Mouse (Mus musculus) liver, embryonic 14.5 days (tissue): ENCODE measurements around the gene Nckap5l.

Experiments used
- CTCF ChIP-seq: IDR thresholded peaks from 2 replicates; pipeline ENCODE4 v1.5.1; 2016; ENCODE audit warnings: antibody characterized with exemption, low read depth, control low read depth
- EP300 ChIP-seq: IDR thresholded peaks from 2 replicates; pipeline ENCODE4 v1.6.1; 2016; ENCODE audit warnings: antibody characterized with exemption, low read depth

DNA sequence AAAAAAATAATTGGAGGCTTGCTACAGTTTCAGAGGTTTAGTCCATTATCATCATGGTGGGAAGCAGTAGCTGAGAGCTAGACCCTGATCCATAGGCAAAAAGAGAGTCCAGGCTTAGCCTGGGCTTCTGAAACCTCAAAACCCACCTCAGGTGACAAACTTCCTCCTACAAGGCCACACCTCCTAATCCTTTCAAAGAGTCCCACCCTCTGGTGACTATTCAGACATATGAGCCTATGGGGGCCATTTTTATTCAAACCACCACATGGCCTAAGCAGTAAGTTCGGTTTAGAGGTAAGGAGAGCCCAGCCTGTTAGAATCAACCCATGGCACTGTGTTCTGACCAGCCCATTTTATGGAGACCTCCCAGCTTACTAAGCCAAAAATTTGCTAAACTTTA, 18.3 kb upstream of the Nckap5l start:
- TF ChIP-seq EP300, result no peak
- no peak for TF ChIP-seq CTCF
